Mouse (Mus musculus) kidney, adult 2 months (tissue): ENCODE results near the gene Hbb-bh2.

Experiments
- CTCF ChIP-seq: fragments of 200-500 bp; conservative IDR thresholded peaks from 2 replicates; pipeline ENCODE4 v1.5.1; 2011; ENCODE audit warnings: low read depth, mild to moderate bottlenecking, control low read depth, low read length, moderate library complexity, mixed read lengths; ENCODE audit not compliant: insufficient read depth, insufficient read length
- POLR2A ChIP-seq: fragments of 200-500 bp; IDR thresholded peaks from one replicate; pipeline ENCODE4 v1.6.1; 2011; ENCODE audit warnings: low read depth, low read length, control low read depth

GRCm38 (mm10) chr7:103812174-103812573 is 28.1 kb downstream of the Hbb-bh2 start:
- TF ChIP-seq POLR2A (no peak), CTCF (no peak)
